Comparison of ENCODE assay signal across 24 mouse cellular contexts in genomic region chr6:135831032-135831431, GRCm38 (mm10).
"Had no signal": no experiment of that assay in that cellular context is flagged by ENCODE, and none has a peak within 500 bp of the region (broad histone marks: within the 10 kb centered on the region; RNA-seq: fewer than 3 reads in every experiment).

No protein-coding gene starts in this region.

- H3K4me1 ChIP-seq: heart, embryonic 12.5 days; hindbrain, embryonic 10.5 days; hindbrain, embryonic 12.5 days; intestine, embryonic 15.5 days had no signal

- H3K4me2 ChIP-seq: heart, embryonic 12.5 days; hindbrain, embryonic 12.5 days; hindbrain, embryonic 14.5 days; intestine, embryonic 15.5 days; limb, embryonic 12.5 days; liver, embryonic 11.5 days had no signal

- H3K4me3 ChIP-seq: gastrocnemius, adult 2 months; heart, adult 2 months; heart, embryonic 12.5 days; hindbrain, embryonic 10.5 days; hindbrain, embryonic 12.5 days; intestine, embryonic 15.5 days; limb, embryonic 10.5 days; limb, embryonic 12.5 days had no signal

- H3K27ac ChIP-seq: gastrocnemius, adult 2 months; heart, adult 2 months; hindbrain, embryonic 10.5 days; hindbrain, embryonic 12.5 days; hindbrain, embryonic 14.5 days; intestine, embryonic 15.5 days; limb, embryonic 10.5 days; limb, embryonic 12.5 days had no signal

- DNase-seq: gastrocnemius, adult 2 months; gastrocnemius, postnatal 10 days; gastrocnemius, postnatal 25 days; heart, adult 2 months; heart, postnatal 10 days; heart, postnatal 4 days; kidney, adult 18-20 months; kidney, adult 8-10 months; kidney, postnatal 10 days; kidney, postnatal 25 days; kidney, postnatal 4 days; layer of hippocampus, adult 9-11 months; liver had no signal

- H3K27me3 ChIP-seq: heart, embryonic 12.5 days; hindbrain, embryonic 12.5 days; intestine, embryonic 15.5 days; limb, embryonic 12.5 days had no signal

- ATAC-seq: hindbrain, embryonic 16.5 days; inflammation-experienced regulatory T-cells, adult 6 months; intestine, embryonic 15.5 days; intestine, postnatal 0 days had no signal

- H3K36me3 ChIP-seq: heart, embryonic 12.5 days; hindbrain, embryonic 10.5 days; hindbrain, embryonic 12.5 days; intestine, embryonic 15.5 days; limb, embryonic 10.5 days; limb, embryonic 12.5 days had no signal

- H3K9ac ChIP-seq: heart, embryonic 12.5 days; hindbrain, embryonic 12.5 days; hindbrain, embryonic 14.5 days; intestine, embryonic 15.5 days; limb, embryonic 12.5 days had no signal

- H3K9me3 ChIP-seq: heart, embryonic 12.5 days; hindbrain, embryonic 10.5 days; hindbrain, embryonic 12.5 days; intestine, embryonic 15.5 days; limb, embryonic 10.5 days; limb, embryonic 12.5 days had no signal
